Mouse (Mus musculus): ENCODE measurements around the gene Elovl7.

DNA sequence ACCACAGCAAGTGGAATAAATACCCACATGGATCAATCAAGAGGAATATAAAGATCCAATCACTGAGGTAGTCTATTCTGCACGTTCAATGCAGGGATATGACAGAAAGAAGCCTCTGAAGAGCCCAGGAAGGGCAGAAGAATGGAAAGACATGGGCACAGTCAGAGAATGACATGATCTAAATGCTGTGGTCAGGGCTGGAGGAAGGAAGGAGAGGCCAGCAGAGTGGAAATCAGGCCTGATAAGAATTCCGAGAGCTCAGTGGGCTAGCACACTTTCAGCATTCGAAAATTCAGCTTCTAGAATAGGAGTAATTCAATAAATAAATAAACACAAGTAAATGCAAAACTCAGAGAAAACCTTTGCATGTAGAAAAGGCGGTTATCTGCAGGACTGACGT is 27.5 kb downstream of the Elovl7 start:
- no peak for TF ChIP-seq EP300 (IDR thresholded peaks at IDR 0.05; ENCODE audit: low read depth)
- no peak for TF ChIP-seq CTCF (IDR thresholded peaks at IDR 0.05; ENCODE audit: low read depth)
